Comparison of ENCODE assay signal across 8 mouse cellular contexts in genomic region chr17:43359826-43360619, GRCm38 (mm10). TPM values are rescaled to one million over a fixed set of nuclear protein-coding genes. Genes with fewer than 3 reads are reported as not detected.
DNase-seq lines count a peak whose midpoint lies in the region; ATAC-seq lines count a peak whose summit lies in the region.

Gene Adgrf5 (plus strand): TSS chr17:43360451.

- 25% methylated on average over 16 of the region's 16 CpGs for WGBS in kidney, embryonic 14.5 days
- 13% methylated on average over 16 of the region's 16 CpGs for WGBS in liver, embryonic 15.5 days (ENCODE audit: insufficient replicate concordance)
- 27% methylated on average over 16 of the region's 16 CpGs for WGBS in stomach, embryonic 14.5 days
- WGBS in forebrain, embryonic 13.5 days: 73% methylated on average over 16 of the region's 16 CpGs

- H3K4me1 ChIP-seq in kidney, embryonic 14.5 days (ENCODE audit: control insufficient read depth, insufficient read depth, low read length): peaks cover 14% of the 10 kb centered on the region; the same call in 1 of the 2 replicates
- no peaks in the 10 kb centered on the region for H3K4me1 ChIP-seq in liver, embryonic 15.5 days (replicated peaks)
- peaks cover 6% of the 10 kb centered on the region; the same call in 1 of the 2 replicates for H3K4me1 ChIP-seq in stomach, embryonic 14.5 days (ENCODE audit: control insufficient read depth, insufficient read depth, low read length)
- H3K4me1 ChIP-seq in forebrain, embryonic 13.5 days: peaks cover 4% of the 10 kb centered on the region; the same call in 1 of the 2 replicates

- peak within 1 kb of the TSS; percentile 30 for H3K4me3 ChIP-seq in kidney, embryonic 14.5 days (ENCODE audit: low read length)
- H3K4me3 ChIP-seq in liver, embryonic 15.5 days (replicated peaks): peak within 1 kb of the TSS; percentile 21
- H3K4me3 ChIP-seq in stomach, embryonic 14.5 days (ENCODE audit: low read depth, low read length): peak within 1 kb of the TSS; percentile 21
- H3K4me3 ChIP-seq in forebrain, embryonic 13.5 days: no peak within 1 kb of the TSS

- DNase-seq in urinary bladder, adult 2 months (ENCODE audit: low spot score): no peak
- DNase-seq in urinary bladder, postnatal 4 days (ENCODE audit: low spot score in 2 of 2): no peak
- DNase-seq in heart, adult 9 months (ENCODE audit: low spot score in 2 of 2): peak; percentile 72 to 84
- DNase-seq in spleen, adult 18-20 months: no peak

- H3K4me2 ChIP-seq in kidney, embryonic 14.5 days (replicated peaks; ENCODE audit: low read depth, low read length): peak within 1 kb of the TSS; percentile 31
- peak within 1 kb of the TSS; percentile 41 for H3K4me2 ChIP-seq in liver, embryonic 15.5 days
- peak within 1 kb of the TSS; percentile 30 for H3K4me2 ChIP-seq in stomach, embryonic 14.5 days (replicated peaks; ENCODE audit: low read depth, low read length)
- H3K4me2 ChIP-seq in forebrain, embryonic 13.5 days: no peak within 1 kb of the TSS

- H3K9ac ChIP-seq in kidney, embryonic 14.5 days (ENCODE audit: low read depth, low read length): peak within 1 kb of the TSS; percentile 31; the same call in 1 of the 2 replicates
- H3K9ac ChIP-seq in liver, embryonic 15.5 days: no peak within 1 kb of the TSS
- no peak within 1 kb of the TSS for H3K9ac ChIP-seq in stomach, embryonic 14.5 days (replicated peaks; ENCODE audit: low read depth, low read length)
- H3K9ac ChIP-seq in forebrain, embryonic 13.5 days: no peak within 1 kb of the TSS

- ATAC-seq in kidney, embryonic 14.5 days (ENCODE audit: low FRiP score, low TSS enrichment): peak; percentile 87
- ATAC-seq in liver, embryonic 15.5 days (ENCODE audit: insufficient read depth): no peak
- ATAC-seq in stomach, embryonic 14.5 days (ENCODE audit: insufficient number of reproducible peaks, insufficient read depth, low FRiP score, low read depth): 0 out of 2 replicates have a peak, but pooled peaks have one; percentile 53
- ATAC-seq in forebrain, embryonic 13.5 days: no peak

- H3K27ac ChIP-seq in kidney, embryonic 14.5 days (ENCODE audit: low read depth, low read length): peak within 1 kb of the TSS; percentile 4; the same call in 1 of the 2 replicates
- no peak within 1 kb of the TSS for H3K27ac ChIP-seq in liver, embryonic 15.5 days (replicated peaks)
- H3K27ac ChIP-seq in stomach, embryonic 14.5 days (ENCODE audit: low read length): no peak within 1 kb of the TSS; the same call in 1 of the 2 replicates
- no peak within 1 kb of the TSS for H3K27ac ChIP-seq in forebrain, embryonic 13.5 days

- H3K9me3 ChIP-seq in kidney, embryonic 14.5 days (ENCODE audit: control insufficient read depth, low read length): no peaks in the 10 kb centered on the region
- no peaks in the 10 kb centered on the region for H3K9me3 ChIP-seq in liver, embryonic 15.5 days (replicated peaks)
- no peaks in the 10 kb centered on the region for H3K9me3 ChIP-seq in stomach, embryonic 14.5 days (ENCODE audit: control insufficient read depth, low read depth, low read length)
- no peaks in the 10 kb centered on the region for H3K9me3 ChIP-seq in forebrain, embryonic 13.5 days (replicated peaks)

- no peaks in the 10 kb centered on the region for H3K27me3 ChIP-seq in kidney, embryonic 14.5 days (ENCODE audit: control insufficient read depth, insufficient read depth, low read length)
- peaks cover 65% of the 10 kb centered on the region for H3K27me3 ChIP-seq in liver, embryonic 15.5 days
- no peaks in the 10 kb centered on the region for H3K27me3 ChIP-seq in stomach, embryonic 14.5 days (ENCODE audit: control insufficient read depth, insufficient read depth, low read length)
- H3K27me3 ChIP-seq in forebrain, embryonic 13.5 days: no peaks in the 10 kb centered on the region

- H3K36me3 ChIP-seq in kidney, embryonic 14.5 days (ENCODE audit: control insufficient read depth, insufficient read depth, low read length): no peaks in the 10 kb centered on the region
- no peaks in the 10 kb centered on the region for H3K36me3 ChIP-seq in liver, embryonic 15.5 days (replicated peaks)
- H3K36me3 ChIP-seq in stomach, embryonic 14.5 days (ENCODE audit: control insufficient read depth, insufficient read depth, low read length): no peaks in the 10 kb centered on the region
- no peaks in the 10 kb centered on the region for H3K36me3 ChIP-seq in forebrain, embryonic 13.5 days (ENCODE audit: poor library complexity, severe bottlenecking)

RNA-seq across cellular contexts. Expression of gene Adgrf5, which starts in this region (rescaled TPM):
- polyA plus RNA-seq in urinary bladder, adult 2 months (2012; rRNA removed): 18.7 and 26.3 TPM in 2 replicates
- 6.1 and 16.2 TPM in 2 replicates for polyA plus RNA-seq in kidney, embryonic 14.5 days (2014; fragmentation: Nextera tagmentation; extraction: Ambion mirVana)
- 2.6 and 3.0 TPM in 2 replicates for polyA plus RNA-seq in liver, embryonic 15.5 days (2015; fragmentation: Nextera tagmentation; extraction: Ambion mirVana)
- 11.4 and 11.6 TPM in 2 replicates for polyA plus RNA-seq in stomach, embryonic 14.5 days (2014; fragmentation: Nextera tagmentation; extraction: Ambion mirVana)
- polyA plus RNA-seq in forebrain, embryonic 13.5 days (2015; fragmentation: Nextera tagmentation; extraction: Ambion mirVana): 5.5 and 6.6 TPM in 2 replicates

Comparison
In these comparisons a context has a peak if more than half of its experiments do, and no peak if none do; other contexts are left out.
1. DNase-seq: peak in heart, adult 9 months (2 of 2); none in urinary bladder, adult 2 months (single experiment), urinary bladder, postnatal 4 days (0 of 2) and spleen, adult 18-20 months (0 of 2).
2. ATAC-seq: peak in kidney, embryonic 14.5 days (single experiment) and stomach, embryonic 14.5 days (single experiment); none in liver, embryonic 15.5 days (single experiment) and forebrain, embryonic 13.5 days (single experiment).